Mouse (Mus musculus): ENCODE measurements around the gene Treh.

DNA sequence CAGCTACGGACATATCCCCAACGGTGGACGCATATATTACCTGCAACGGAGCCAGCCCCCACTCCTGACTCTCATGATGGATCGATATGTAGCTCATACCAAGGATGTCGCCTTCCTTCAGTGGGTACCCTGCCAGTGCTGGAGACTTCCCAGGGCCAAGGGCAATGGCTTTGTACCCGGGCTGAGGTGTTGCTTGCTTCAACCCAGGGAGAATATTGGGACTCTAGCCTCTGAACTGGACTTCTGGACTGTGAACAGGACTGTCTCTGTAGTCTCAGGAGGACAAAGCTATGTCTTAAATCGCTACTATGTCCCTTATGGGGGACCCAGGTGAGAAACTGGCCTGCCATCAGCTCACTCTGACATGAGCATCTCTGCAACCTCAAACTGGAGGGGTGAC is 10.0 kb downstream of the Treh start:
- no peak for TF ChIP-seq POLR2A (IDR thresholded peaks at IDR 0.05; ENCODE audit: low read depth, low read length)
- TF ChIP-seq CTCF (IDR thresholded peaks at IDR 0.05; ENCODE audit: extremely low read depth, insufficient read depth, insufficient read length, insufficient replicate concordance): no peak
